Mouse (Mus musculus): ENCODE measurements at regions not wholly inside any gene's neighbourhood (a gene's known extent, or its start where the extent isn't known, plus 50 kb on each side); places are given as distances from the start of the nearest gene placed in this dataset.

DNA sequence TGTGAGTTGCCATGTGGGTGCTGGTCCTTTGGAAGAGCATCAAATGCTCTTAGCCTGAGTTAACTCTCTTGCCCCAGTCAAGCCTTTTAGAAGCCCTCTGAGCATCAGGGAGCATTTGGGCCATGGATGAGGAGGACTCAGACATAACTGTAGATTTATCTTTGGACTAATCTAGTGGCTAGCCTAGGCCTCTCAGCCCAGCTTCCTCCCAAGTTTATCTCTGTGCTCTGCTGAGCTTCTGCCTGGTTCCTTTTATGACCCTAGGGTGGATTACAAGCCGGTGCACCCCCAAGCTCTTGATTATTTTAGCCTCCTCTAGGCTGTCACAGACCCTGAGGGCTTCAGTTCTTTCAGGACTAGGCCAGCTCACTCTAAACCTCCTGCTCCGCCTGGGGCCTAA lies 102.6 kb upstream of the Vps8 start:
- ATAC-seq: no peak

DNA sequence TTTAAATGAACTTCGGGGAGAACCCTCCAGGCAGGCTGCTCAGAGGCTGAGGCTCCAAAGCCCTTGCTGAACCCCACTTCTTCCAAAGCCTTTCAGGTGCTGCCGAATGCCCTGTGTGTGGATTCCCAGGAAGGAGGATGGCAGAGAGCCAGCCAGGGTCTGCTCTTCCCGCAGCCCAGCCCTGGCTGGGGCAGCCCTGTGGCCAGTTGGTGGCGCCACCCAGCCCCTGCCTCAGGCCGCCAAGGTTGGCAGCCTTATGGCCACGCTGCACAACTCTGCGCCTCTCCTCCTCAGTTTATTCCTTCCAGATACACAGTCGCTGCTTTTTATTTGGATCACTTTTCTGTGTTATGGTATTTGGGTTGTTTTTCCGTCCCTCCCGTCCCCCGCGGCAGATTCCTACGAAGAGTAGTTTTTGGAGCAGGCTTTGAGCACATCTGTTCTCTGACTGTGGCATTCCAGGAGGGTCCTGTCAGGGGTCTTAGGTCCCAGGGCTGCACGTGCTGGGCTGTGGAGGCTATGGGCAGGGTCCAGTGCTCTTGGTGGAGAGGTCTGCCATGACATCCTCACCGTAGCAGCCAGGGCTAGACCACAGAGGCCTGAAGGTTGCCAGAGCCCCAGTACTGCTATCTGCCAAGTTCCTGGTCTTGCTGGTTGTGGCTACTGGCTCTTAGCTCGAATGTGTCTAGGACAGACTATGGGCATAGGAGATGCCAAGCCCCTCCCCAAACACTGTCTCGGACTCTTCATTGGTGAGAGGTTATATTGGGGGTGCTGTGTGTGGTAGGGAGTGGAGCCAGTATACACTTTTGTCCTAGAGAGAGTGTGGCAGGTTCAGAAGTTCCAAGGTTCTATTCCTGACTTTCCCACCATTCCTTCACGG lies 101.5 kb upstream of the Vps8 start:
- no peak for ATAC-seq

DNA sequence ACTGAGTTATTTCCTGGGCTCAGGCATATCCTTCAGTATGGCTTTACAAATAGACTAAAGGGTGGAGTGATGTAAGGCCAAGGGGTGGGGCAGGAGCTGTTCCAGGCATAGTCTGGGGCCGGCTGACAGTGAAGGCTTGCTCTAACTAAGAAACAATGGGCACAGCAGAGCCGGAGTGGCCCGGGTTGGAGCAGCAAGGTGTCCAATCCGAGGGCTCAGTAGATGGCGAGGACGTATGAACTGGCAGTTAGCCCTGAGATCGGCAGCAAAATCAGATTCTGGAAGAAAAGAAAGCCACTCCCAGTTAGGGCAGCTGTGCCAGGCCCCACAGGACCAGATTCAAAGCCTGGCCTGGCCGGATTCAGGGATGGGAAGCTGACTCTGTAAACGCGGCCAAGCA lies 100.5 kb upstream of the Vps8 start:
- ATAC-seq: no peak

DNA sequence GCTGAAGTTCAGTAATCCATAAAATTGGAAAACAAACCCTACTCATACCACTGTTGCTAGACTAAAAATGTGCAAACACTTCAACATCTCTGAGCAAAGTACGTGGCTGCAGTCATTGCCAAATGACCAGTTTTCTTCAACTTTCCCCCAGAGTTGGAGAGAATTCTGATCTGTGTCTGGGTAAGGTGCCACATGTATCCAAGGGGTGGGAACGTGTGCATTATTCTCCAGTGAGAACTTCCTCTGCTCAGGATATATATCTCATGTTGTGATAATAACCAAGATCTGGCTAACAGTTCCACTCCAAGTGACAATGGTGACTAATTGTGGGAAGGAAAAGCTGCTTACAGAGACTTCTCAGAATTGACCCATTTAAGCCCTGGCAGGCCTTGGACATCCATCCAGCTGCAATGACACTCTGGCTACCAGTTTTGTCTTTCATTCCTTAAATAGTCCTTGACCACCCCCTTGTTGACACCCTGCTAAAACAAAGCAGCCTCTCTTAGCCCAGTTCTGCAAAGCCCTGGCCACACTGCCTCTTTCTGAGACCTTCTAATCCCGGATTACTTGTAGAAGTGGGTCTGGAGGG lies 99.4 kb upstream of the Vps8 start:
- ATAC-seq: no peak

DNA sequence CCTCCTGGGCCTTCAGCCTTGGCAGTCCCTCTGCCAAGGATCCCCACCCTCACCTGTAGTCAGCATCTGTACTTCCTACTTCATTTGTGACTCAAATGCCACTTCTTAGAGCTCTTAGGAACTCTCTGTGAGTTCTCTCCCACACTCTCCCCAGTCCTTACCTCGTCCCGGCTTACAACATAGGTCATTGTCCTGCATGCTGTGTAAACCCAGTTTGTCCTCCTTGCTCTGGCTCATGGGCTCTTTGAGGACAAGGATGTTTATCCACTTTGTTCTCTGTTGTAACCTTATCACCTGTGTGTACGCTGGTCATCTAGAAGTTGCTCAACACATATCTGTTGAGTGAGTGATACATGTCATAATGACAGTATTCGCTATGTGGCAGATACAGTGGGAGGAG lies 94.9 kb upstream of the Vps8 start:
- no peak for ATAC-seq

DNA sequence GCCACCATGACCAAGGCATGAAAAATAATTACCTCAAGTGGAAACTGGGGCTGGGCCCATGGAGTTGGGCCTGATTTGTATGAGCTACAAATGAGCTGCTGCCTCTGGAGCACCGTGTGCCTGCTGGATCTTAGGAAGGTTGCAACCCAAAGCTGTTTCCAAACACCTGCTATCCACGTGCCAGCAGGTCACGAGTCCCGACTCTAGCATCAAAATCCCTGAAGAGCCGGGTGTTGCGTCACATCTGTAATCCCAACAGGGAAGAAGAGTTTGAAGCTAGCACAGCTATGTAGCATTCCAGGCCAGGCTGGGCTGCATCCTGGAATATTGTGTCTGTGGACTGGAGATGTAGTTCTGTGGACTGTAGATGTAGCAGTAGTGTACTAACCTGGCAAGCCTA lies 93.7 kb upstream of the Vps8 start:
- no peak for ATAC-seq

DNA sequence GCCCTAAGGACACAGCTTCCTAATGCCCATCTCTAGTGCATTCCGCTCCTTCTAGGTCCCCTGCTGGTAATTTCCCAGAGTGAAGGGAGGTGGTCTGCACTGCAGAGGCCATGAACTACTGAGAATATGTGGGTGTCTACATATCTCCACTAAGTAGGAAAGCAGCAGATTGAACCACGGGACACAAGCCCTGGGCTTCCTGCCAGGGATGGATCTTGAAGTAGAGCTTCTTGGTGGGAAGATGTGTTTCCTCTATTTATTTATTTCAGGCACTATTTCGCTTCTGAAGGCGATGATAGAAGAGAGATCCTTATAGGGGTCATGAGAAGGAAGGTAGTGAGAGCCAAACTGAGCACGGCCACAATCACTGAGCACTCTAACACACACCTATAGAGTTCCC lies 91.7 kb upstream of the Vps8 start:
- ATAC-seq: no peak

DNA sequence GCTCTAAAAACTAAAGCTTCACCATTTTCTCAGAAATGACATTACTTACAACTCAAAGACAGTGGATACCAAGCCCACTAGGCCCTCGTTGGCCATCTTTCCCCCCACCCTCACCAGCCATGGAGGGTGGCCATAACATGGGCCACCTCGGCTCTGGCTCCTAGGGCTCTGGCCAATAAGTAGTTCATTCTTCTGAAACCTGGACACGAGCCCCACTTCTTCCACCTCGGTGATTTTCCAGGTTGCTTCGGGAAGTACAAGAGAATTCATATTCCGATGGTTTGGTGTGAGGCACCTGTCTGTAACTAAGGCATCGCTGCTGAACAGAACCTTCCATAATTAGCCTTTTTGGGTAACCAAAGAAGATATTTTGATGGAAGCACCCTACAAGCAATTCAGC lies 90.5 kb upstream of the Vps8 start:
- ATAC-seq: no peak

DNA sequence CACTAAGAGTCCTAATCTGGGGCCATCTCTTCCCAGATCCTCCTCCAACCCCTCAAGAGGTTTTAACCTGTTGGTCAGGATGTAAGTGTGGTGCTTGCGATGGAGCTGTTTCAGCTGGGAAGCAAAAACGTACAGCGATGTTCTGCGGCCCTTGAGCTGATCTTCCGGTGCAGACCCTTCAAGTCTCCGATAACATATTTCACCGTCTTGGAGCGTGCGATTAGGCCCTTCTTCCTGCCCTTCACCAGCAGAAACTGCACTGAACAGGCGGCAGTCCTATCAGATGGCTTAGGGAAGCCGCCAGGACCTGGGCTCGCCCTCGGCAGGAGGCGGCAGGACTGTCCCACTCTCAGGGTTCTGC lies 90.1 kb upstream of the Vps8 start:
- peak; percentile 64 for ATAC-seq

DNA sequence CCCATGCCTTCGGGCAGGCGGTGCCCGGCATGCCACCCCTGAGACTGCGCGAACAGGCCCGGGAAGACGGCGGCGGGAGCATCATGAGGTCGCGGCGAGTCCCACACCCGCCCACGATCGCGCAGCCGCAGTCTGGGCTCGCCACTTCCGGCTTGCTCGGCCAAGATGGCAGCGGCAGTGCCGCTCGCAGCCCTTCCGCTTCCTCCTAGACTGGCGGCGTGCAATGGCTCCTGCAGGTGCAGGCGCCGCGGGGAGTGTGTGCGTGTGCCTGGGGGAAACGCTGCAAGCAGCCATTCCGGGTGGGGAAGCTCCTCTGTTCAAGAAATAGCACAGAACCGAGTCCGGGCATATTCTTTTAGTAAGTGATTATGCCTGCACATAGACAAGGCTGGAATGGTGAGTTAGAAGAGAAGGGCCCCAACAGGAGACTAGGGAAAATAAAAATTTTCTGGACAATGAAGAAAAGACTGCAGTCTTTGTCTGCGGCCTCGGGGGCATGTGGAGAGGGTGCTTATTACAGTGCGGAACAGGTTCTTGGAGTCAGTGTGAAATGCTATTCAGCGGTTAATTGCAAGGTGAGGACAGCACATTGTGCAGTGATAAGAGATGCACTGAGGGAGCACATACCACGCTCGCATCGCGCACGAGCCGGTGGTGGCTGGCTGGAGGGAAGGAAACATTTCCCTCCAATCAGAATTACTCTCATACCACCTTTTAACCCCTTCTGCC lies 89.5 kb upstream of the Vps8 start:
- ATAC-seq: peak; percentile 90

DNA sequence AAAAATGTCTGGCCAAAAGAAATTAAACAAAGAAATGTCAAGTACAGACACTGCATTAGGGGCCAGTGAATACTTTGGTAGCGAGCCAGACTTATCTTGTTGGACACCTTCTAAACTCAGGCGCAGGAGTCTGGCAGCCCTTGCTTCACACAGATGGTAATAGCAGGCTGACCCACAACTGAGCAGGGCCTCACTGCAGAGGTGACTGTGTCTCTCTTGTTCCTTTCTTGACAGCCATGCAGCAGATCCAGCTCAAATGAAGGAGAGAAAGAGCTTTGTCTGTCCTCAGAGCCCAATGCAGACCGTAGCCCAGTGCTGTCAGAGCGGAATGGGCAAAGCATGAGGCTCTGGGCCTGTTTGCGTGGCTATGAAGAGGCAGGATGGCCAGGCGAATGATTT lies 83.9 kb upstream of the Vps8 start:
- ATAC-seq: no peak

DNA sequence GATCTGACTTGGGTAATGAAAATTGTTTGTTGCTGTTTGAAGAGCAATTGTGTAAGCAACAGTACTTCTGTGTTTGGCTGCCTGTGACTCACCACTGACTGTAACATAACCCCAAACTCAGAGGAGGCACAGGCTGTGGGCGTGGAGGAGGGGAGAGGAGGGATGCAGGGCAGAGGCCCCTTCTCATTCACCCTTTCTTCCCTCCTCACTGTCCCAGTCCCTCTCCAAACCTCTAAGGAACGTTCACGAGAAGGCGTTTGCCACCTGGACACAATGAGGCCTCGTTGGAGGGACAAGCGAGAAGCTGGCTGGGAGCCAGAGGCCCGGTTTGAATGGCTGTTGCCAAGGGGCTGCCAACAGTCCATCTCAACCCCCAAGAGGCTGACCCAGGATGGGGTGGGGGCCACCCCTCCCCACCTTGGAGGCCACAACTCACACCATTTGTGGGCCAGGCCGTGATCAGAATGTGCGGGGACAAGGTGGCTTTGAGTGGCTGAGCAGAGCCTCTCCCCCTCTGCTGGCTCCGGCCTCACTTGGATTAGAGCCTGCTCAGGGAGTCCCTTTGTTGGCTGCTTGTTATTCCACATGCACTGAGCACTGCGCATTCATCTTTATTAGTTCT lies 83.3 kb upstream of the Vps8 start:
- no peak for ATAC-seq

DNA sequence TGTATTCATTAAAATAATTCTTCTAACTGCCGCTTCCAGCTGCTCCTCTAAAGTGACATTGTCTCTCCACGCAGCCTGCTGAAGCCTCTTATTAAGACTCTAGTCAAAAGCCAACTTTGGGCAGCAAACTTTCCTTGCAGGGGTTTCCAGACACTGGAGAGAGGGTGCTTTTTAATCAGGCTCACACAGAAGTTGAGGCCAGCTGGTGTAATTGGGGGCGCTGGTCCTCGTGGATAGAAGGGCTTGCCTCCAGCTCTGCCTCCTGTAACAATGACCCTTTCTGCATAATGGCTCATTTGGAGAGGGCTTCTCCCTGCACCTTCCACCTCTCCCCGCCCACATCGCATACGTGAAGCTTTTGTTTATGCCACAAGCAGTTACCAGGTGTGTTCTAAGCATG lies 82.8 kb upstream of the Vps8 start:
- ATAC-seq: no peak

DNA sequence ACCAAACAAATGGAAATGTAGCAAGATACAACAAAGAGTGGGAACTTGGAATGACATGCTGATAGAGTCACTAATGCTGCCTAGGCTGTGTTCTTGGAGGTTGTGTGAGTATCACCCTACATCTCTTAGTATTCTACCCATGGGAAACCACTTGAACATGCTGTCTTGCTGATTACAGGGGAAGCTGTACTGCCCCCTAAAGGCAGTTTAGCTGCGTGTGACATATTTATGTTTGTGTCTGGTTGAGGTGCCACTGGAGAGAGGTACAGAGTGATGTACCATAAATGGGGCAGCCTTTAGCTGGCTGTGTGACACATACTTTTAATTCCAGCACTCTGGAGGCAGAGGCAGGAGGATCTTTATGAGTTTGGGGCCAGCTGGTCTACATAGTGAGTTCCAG lies 73.0 kb upstream of the Vps8 start:
- no peak for ATAC-seq

DNA sequence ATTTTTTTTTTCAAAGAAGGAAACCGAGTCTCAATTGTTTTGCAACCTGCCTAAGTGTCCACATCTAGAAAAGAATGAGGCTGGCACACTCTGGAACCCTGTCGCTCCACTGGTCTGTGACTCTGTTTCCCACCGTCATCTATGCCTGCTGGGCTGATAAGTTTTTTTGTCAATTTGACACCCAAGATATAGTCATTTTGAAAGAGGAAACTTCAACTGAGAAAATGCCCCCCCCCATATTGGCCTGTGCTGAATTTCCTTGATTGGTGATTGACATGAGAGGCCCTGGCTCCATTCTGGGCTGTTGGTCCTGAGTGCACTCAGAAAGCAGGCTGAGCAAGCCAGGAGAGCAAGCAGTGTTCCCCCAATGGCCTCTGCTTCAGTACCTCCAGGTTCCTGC lies 71.6 kb upstream of the Vps8 start:
- ATAC-seq: no peak

DNA sequence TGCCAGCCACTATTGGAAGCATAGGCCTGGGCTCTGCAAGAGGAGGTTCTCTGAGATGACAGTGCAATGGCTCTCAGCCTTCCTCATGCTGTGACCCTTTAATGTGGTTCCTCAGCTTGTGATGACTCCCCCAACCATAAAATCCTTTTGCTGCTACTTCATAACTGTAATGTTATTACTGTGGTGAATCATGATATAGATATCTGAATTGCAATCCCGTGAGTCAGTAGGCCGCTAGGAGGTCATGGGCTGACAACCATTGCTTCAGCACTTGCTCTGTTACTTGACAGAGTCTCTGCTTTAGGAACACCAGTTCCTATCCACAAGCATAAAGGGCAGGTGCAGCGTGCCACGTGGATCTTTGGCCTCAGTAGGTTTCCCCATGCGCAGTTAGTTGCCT lies 69.8 kb upstream of the Vps8 start:
- ATAC-seq: no peak

DNA sequence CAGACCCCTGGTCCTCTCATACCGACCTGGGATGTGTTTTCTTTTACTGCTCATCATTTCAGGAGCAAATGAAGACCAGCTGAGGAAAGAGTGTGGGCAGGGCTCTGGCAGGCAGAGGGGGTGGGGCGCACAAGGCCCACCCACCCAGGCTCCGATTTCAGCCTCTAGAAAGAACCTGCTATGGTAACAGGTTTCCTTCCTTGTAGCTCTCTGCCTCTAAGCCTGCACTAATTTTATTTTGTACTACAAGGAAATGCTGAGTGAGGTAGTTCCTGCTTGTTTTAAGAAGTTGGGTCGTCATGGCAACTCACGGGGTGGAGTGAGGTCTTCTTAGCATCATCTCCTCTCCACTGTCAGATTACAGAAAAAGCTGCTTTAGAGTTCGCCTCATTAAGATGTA lies 69.4 kb upstream of the Vps8 start:
- ATAC-seq: peak; percentile 46

DNA sequence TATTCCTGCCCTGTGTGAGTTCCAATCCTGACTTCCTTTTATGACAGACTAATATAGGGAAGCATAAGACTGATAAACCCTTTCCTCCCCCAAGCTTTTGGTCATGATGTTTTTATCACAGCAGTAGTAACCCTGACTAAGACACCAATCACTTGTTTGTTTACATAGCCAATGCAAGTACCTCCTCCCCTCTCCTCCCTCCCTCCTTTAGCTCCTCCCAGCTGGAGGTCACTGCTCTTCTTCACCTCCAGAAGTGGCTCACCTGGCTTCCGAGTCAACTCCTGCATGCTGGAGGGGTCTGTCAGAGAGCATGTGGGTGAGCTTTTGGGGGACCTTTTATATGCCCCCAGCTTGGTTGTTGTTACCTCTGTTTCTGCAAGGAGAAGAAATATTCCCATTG lies 67.3 kb upstream of the Vps8 start:
- ATAC-seq: no peak

DNA sequence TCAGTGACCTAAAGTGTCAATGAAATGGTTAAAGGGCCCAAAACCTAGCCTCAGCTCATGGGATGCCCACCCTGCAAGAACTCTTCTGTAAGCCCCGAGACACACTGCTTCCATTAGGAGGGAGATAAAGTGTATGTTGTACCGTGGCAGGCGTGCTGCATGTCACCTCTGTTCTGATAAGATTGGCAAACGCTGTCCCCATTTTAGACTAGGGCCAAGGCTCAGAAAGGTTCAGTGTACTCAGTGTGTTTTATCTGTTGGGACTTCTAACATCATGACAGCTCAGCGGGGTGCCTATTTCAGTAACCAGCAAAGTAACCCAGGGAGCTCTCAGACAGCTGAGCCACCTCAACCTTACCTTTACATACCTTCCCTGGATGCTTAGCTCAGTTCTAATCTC lies 65.5 kb upstream of the Vps8 start:
- no peak for ATAC-seq

DNA sequence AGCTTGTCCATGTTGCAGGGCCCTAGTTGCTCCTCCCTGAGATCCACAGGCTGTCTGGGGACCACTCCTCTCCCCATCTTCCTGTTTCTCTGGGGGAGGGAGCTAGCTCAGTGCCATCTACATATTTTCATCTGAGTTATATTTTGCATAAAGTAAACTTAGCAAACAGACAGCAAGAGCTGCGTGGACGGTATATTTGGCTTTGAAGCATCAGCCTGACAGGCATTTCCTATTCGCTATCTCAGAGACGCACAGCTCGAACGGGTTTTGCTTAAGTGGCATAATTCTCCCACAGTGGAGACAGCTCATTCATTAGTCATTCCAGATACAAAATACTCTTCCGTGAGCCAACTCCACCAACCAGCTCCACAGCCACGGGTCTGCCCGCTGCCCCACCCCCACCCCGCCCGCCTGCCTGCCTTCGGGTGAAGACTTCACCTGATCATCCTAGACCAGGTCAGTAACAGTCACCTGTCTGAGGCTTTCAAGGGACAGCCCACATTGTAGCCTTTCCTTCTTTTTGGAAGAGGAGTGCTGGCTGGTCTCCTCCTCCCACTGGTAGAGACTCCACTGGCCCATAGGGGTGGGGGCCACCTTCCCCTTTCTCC lies 64.5 kb upstream of the Vps8 start:
- no peak for ATAC-seq

DNA sequence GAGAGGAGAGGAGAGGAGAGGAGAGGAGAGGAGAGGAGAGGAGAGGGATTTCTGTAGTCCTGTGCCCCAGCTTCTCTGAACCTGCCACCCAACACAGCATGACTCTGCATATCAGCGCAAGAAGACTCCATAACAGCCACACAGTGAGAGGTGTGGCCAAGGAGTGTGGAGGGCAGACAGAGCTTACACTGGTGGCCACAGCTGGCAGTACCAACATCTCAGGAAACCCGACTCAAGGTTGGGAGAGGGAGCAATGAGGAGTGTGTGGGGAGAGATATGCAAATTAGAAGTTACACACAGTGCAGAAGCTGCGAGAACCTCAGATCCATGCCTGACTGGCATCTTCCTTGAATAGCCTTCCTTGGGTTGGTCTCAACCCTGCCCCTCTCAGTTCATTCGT lies 63.5 kb upstream of the Vps8 start:
- ATAC-seq: no peak

DNA sequence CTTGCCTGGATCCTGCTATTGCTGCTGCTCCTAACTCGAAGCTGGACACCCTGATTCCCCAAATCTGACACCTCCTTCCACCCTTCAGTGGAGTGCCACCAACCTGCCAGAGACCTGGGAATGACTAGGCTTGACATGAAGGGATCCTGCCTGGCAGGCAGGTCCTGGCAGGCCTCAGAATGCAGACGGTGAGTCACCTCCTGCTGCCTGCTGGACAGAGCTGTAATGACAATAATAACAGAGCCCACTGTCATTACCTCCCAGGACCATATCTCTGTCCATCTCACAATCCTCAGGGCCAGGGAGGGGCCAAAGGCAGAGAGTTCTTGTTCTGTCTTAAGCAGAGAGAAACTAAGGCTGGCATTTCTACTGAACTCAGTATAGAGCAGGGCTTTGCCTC lies 61.5 kb upstream of the Vps8 start:
- no peak for ATAC-seq

DNA sequence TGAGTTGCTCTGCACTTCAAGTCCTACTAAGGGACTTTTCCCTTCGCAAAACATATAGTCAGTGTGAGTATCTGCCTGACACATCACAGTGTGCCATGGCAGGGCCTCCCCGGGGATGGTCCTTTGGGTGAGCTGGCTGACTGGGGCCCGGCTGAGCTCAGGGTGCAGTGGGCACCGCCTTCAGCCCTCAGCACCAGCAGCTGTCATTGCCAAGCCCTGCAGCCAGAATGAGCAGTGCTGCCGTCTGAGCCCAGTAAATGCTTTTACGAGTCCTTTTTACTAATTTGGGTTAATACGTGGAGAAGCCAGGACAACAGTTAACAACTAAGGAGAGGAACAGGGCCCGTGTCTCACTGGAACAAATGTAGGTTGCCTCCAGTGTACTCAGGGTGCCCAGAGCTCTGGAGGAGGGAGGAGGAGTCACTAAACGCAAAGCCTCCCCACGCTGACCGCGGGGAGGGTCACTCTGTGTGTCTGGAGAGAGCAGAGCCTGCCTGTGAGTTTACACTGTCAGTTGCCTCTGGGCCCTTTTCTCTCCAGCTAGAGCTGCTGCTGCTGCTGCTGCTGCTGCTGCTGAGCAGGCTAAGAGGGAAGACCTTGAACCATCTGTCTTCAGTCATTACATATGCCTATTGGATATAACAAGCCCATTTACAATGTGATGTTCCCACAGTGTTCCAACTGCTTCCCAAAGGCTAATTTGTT lies 60.1 kb upstream of the Vps8 start:
- ATAC-seq: no peak

All from inflammation-experienced regulatory T-cells, adult 6 months (primary cell).